Mouse (Mus musculus) 416B (cell line): ENCODE measurements at regions not wholly inside any gene's neighbourhood (a gene's known extent, or its start where the extent isn't known, plus 50 kb on each side); places are given as distances from the start of the nearest gene placed in this dataset.

ENCODE experiments used
- DNase-seq: peaks from one replicate; pipeline ENCODE4 v3.0.0; 2011; ENCODE audit warnings: low read depth

- peak; percentile 71 for DNase-seq
These were observed 118.3 kb downstream of the S1pr1 start for GRCm38 (mm10) chr3:115596523-115596922.

GRCm38 (mm10) chr3:115590716-115591115 is 124.2 kb downstream of the S1pr1 start:
- DNase-seq: no peak

- DNase-seq: no peak
These were observed 126.3 kb downstream of the S1pr1 start for GRCm38 (mm10) chr3:115588585-115588984.

DNA sequence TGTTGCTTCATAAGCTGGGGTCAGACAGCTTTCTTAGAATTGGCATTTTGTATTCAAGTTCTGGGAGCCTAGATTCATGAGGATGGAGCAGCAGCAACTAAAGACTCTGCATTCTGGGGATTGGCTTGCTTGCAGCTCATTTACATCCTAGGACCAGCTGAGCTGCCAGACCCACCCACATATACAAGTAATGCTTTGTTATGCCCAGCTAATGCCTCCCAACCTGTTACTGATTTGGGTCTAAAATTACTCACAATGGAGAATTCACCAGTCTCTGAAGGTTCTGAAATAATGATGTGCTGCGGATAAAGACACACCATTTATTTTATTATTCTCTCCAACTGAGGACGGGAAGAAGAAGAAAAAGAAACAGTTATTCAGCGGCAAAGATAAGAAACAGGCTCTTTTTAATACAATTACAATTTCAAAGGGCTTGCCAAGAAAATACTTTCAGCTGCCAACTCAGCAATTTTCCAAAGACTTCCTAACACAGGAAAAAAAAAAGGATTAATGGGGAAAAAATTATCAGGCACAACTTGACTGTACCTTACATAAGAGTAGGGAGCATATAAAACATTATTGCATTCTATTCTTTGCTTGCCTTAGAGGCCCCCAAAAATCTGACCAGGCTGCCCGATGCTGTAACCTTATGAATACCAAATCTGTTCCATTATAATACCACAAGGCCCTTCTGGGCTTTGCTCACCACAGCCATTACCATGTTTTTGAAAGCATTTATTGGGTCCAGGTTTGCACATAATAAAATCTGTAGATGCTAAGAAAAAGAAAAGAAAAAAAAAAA is 134.5 kb downstream of the S1pr1 start:
- no peak for DNase-seq

DNA sequence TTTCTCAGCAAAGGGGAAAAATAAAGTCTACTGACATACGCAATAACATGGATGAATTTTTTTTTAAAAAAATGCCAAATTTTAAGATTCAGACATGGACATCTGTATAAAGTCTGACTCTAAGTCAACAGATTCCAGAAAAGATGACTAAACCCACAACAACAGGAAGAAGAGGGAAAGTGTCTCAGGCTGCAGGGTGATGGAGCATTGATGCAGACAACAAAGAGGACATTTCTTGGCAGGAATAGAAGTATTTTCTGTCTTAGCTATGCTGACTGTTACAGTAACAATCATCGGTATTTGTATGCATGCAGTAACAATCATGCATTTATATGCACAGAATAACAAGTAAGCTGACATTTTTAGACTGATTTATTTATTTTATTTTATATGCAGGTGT is 139.5 kb downstream of the S1pr1 start:
- DNase-seq: no peak

GRCm38 (mm10) chr3:115562735-115563134 is 152.1 kb downstream of the S1pr1 start:
- DNase-seq: no peak

GRCm38 (mm10) chr3:115554809-115555708 is 159.8 kb downstream of the S1pr1 start:
- no peak for DNase-seq

- DNase-seq: no peak
These were observed 160.9 kb downstream of the S1pr1 start for GRCm38 (mm10) chr3:115553848-115554515.

DNA sequence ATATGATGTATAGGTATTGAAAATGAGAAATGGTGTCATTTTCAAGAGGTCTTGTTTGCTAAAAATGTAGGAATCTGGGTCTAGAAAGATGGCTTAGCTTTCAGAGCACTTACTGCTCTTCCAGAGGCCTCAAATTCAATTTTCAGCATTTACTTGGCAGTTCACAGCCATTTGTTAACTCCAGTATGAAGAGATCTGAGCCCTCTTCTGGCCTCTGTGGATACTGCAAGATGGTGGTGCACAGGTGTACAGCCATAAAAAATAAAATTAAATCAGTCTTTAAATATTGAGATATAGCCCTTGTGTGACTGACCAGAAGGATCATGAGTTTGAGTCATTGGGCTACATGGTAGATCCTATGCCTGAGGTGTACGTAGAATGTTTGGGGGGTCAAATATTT is 173.1 kb downstream of the S1pr1 start:
- DNase-seq: peak; percentile 58

DNA sequence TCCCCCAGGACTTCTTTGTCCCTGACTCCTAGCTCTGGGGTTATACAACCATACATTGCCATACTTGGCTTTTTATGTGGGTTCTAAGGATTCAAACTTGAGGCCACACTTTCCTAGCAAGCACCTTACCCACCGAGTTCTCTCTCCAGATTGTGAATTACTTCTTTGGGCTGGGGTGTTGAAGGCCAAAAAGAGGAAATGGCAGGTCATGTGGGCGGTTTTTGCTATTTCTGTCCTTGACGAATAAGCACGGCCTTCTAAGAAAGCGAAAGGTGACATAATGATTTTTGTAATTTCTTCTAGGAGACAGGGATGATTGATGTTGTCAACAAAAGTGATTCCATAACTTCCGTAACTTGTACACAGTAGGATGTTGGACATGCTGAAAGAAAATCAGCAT is 176.5 kb downstream of the S1pr1 start:
- DNase-seq: peak; percentile 10

DNA sequence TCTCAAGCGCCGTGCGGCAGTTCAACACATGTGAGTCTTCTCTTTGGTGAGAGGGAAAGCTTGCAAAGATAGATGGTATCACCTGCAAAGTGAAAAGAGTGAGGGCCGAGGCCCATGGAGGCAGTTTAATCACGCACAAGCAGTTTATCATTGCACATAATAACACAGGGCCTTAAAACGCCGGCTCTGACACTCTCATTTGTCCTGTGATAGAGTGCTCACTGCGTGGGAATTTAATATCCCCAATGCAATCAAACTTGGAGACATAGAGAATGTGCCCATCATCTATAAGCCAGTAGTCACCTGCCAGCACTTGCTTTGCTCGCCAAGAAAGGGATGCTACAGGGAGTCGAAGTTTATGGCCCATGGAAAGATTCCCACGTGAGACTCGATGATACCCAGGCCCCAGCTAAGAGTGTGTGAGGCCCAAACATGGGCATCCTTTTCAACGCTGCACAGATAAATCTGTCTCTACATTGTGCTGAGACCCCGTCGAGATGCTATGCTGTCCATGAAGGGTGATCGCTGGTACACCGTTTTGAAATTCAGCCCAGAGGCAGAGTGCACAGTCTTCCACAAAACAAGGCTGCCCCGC is 182.6 kb downstream of the S1pr1 start:
- no peak for DNase-seq

DNA sequence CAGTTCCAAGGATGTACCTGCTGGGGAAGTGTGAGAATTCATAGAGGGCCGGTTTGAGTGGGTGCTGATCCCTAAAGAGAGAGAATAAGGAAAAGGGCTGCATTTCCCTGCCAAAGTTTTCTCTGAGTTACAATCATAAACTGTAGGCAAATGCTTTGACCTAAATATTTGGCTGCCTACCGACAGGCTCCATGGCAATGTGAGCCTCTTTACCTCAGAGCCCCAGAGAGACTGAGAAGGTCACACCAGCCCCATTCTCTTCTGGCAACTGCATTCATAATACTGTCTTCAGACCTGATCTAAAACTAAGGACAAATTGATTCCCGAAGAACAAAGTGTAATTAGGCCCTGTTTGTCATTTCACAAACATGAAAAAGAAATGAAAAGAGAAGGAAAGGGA is 184.4 kb downstream of the S1pr1 start:
- no peak for DNase-seq

GRCm38 (mm10) chr3:115529918-115530317 is 185.0 kb downstream of the S1pr1 start:
- peak; percentile 53 for DNase-seq

DNA sequence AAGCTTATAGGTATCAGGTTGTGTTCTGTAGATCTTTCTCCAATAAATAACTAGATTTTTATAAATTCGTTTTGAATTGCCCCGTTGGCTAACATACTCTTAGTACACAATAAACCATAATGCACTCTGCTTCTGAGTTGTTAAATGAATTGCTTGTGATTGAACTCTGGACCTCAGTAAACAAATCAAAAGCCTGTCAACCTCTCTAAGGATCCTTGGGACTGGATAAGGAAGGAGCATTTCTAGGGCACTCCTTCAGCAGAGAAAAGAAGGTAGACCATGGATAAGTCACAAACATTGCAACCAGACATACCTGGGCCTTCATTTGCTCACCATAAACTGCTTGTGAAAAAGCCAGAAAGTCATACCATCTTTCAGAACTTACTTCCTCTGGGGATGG is 191.4 kb downstream of the S1pr1 start:
- no peak for DNase-seq

- DNase-seq: no peak
These were observed 199.2 kb downstream of the S1pr1 start for GRCm38 (mm10) chr3:115515645-115516044.

DNA sequence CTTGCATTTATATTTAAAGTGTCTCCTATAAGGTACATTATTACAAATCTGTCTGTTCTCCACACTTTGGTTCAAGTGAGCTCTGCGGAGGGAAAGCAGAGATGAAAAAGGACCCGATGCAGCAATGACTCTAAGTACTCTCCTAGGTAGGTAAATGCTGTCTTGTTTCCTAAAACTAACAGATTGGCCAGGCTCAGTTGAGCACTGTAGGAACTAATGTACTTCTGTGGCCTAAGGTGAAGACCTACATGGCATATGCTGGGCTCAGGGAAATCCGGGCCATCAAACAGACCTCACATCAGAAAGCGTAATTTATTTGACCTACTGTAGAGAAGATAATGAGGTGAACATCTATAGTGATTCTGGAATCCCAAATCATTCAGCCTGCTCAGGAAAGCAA is 205.2 kb downstream of the S1pr1 start:
- no peak for DNase-seq

- no peak for DNase-seq
These were observed 217.5 kb downstream of the S1pr1 start for GRCm38 (mm10) chr3:115497420-115497819.

DNA sequence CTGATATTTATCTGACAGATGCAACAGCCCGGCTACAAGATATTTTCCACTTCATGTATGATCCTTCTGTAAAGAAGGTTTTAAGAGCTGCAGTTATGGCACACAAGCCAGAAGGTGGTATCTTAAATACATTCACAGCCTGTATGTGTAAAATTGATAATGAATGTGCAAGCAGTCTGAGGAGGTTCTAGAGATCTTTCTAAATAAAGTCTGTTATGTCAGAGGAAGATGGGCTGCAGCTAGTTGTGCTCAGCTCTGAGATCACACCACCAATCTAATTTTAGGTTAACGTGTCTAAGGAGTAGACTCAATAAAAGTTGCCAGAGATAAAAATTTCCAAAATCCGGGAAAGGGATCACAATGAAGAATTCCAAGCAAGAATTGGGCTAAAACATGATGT is 218.8 kb downstream of the S1pr1 start:
- no peak for DNase-seq

- DNase-seq: no peak
These were observed 219.2 kb downstream of the S1pr1 start for GRCm38 (mm10) chr3:115495692-115496091.

DNA sequence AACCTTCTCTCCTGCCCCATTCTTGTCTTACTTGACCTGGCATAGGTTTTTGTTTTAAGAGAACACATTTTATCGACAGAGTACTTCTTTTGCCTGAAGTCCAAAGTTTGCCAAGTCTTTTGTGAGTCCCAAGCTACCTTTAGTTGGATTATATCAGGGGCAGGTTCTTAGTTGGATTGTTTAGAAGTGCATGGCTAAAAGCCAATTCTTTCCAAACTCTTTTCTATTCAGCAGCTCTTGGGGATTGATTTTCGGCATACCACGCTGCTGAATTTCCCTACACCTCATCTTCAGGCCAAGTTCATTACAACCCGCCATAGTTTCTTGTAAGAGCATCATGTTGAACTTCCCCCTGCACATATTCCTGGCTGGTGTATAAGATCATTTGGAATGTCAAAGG is 245.9 kb downstream of the S1pr1 start:
- no peak for DNase-seq

- no peak for DNase-seq
These were observed 247.0 kb downstream of the S1pr1 start for GRCm38 (mm10) chr3:115467850-115468249.

GRCm38 (mm10) chr3:115462623-115463022 is 252.2 kb downstream of the S1pr1 start:
- no peak for DNase-seq
